In genomic region chr9:62243991-62244611, GRCm38 (mm10) we compare ENCODE assay signal across 8 mouse cellular contexts. TPM values are rescaled to one million over a fixed set of nuclear protein-coding genes. Genes with fewer than 3 reads are reported as not detected.
DNase-seq lines count a peak whose midpoint lies in the region; ATAC-seq lines count a peak whose summit lies in the region.

No protein-coding gene starts in this region.

- H3K27ac ChIP-seq in forebrain, embryonic 16.5 days (ENCODE audit: low read length), result no peak overlapping the region
- H3K27ac ChIP-seq in hindbrain, embryonic 10.5 days, result peak overlapping the region; percentile 75

- 23% methylated on average over 19 of the region's 19 CpGs for WGBS in forebrain, embryonic 16.5 days
- 26% methylated on average over 19 of the region's 19 CpGs for WGBS in hindbrain, embryonic 10.5 days

- no peaks in the 10 kb centered on the region for H3K27me3 ChIP-seq in forebrain, embryonic 16.5 days (replicated peaks; ENCODE audit: control insufficient read depth, insufficient read depth, low read length)
- H3K27me3 ChIP-seq in hindbrain, embryonic 10.5 days (ENCODE audit: insufficient read depth, poor library complexity, severe bottlenecking), result peaks cover 10% of the 10 kb centered on the region; the same call in 1 of the 2 replicates

- no peaks in the 10 kb centered on the region for H3K36me3 ChIP-seq in forebrain, embryonic 16.5 days (ENCODE audit: control insufficient read depth, insufficient read depth)
- no peaks in the 10 kb centered on the region for H3K36me3 ChIP-seq in hindbrain, embryonic 10.5 days

- DNase-seq in NIH3T3 (ENCODE audit: low read depth), result peak; percentile 89
- DNase-seq in cerebellum, adult 11 months, result peak; percentile 73
- DNase-seq in hindbrain, embryonic 10.5 days (ENCODE audit: low spot score), result peak; percentile 89
- peak; percentile 85 to 88 for DNase-seq in layer of hippocampus, postnatal 10 days (ENCODE audit: low spot score in 2 of 2)
- peak; percentile 91 for DNase-seq in lung, postnatal 36 days
- DNase-seq in right cerebral cortex, adult 2 months (ENCODE audit: low spot score in 2 of 2), result peak; percentile 85 to 88

- peaks cover 5% of the 10 kb centered on the region for H3K4me1 ChIP-seq in forebrain, embryonic 16.5 days (replicated peaks; ENCODE audit: control insufficient read depth, insufficient read depth, low read length)
- peaks cover 15% of the 10 kb centered on the region for H3K4me1 ChIP-seq in hindbrain, embryonic 10.5 days (replicated peaks)

- ATAC-seq in forebrain, embryonic 16.5 days, result peak; percentile 57
- ATAC-seq in monocyte, adult 5-6 weeks (replicated peaks; ENCODE audit: insufficient number of reproducible peaks, low FRiP score, low TSS enrichment, poor library complexity, severe bottlenecking), result no peak

- H3K4me2 ChIP-seq in forebrain, embryonic 16.5 days (ENCODE audit: low read length), result peak overlapping the region; percentile 41

- H3K9ac ChIP-seq in forebrain, embryonic 16.5 days (replicated peaks; ENCODE audit: low read depth, low read length), result peak overlapping the region; percentile 45

- H3K9me3 ChIP-seq in forebrain, embryonic 16.5 days (ENCODE audit: control insufficient read depth, low read length), result no peaks in the 10 kb centered on the region
- no peaks in the 10 kb centered on the region for H3K9me3 ChIP-seq in hindbrain, embryonic 10.5 days

- no peak overlapping the region for H3K4me3 ChIP-seq in forebrain, embryonic 16.5 days (replicated peaks; ENCODE audit: low read length)
- H3K4me3 ChIP-seq in hindbrain, embryonic 10.5 days, result peak overlapping the region; percentile 34

RNA-seq across cellular contexts. Expression of gene Spesp1, which starts 37.9 kb away (rescaled TPM):
- polyA plus RNA-seq in forebrain, embryonic 16.5 days (2015; fragmentation: Nextera tagmentation; extraction: Ambion mirVana), result not detected in 2 replicates
- polyA plus RNA-seq in hindbrain, embryonic 10.5 days (2016; fragmentation: Nextera tagmentation; extraction: Ambion mirVana), result not detected in 2 replicates
- under 1 TPM in 1 of 2 experiments, not detected in 1; 0.11 TPM for total RNA-seq in layer of hippocampus, postnatal 10 days (2021)
- total RNA-seq in monocyte, adult 5-6 weeks (2017), result not detected in 3 replicates
